ENCODE assay signal across 10 mouse cellular contexts in the genomic region with DNA sequence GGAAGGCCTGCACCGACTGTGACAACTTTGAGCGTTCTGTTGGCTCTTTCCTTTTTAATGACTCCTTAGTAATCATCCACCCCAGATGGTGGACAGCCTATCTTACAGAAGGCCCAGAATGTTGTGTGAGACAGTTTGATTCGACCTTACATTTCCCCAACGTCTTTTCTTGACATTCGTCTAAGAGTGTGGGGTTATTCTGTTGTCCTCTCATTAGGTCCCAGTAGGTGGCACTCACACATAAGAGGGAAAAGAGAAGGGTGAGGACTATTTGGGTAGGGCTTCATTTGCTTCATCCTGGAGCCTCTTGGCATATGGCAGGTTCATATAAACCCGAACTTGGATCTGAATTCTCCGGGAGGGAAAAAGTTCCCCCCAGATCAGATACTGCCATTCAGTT.
DNase-seq lines count a peak whose midpoint lies in the region; TF ChIP-seq lines count a peak whose summit lies in the region.
"Had no signal": no experiment of that assay in that cellular context is flagged by ENCODE, and none has a peak within 500 bp of the region (broad histone marks: within the 10 kb centered on the region; RNA-seq: fewer than 3 reads in every experiment).

No protein-coding gene starts in this region.

- in situ Hi-C loops in ES-E14 (cut with MboI; ENCODE audit: low sequenced_read_pairs in 2 of 2, unreplicated experiment in 2 of 2): no loop called here

- H3K4me3 ChIP-seq in ES-E14 (ENCODE audit: insufficient read depth in 1 of 2, low read depth in 1 of 2, low read length in 2 of 2, poor library complexity in 1 of 2, severe bottlenecking in 1 of 2): no peak overlapping the region
- H3K4me3 ChIP-seq: embryonic facial prominence, embryonic 15.5 days; liver, embryonic 15.5 days had no signal

- no peaks in the 10 kb centered on the region for H3K36me3 ChIP-seq in ES-E14 (ENCODE audit: control insufficient read depth, insufficient read depth, low read length, poor library complexity, severe bottlenecking)
- H3K36me3 ChIP-seq: embryonic facial prominence, embryonic 15.5 days; liver, embryonic 15.5 days had no signal

- no peaks in the 10 kb centered on the region for H3K9me3 ChIP-seq in ES-E14 (ENCODE audit: control insufficient read depth, insufficient read depth, low read depth, low read length)
- H3K9me3 ChIP-seq: embryonic facial prominence, embryonic 15.5 days; liver, embryonic 15.5 days had no signal

- no peak overlapping the region for H3K27ac ChIP-seq in ES-E14 (ENCODE audit: insufficient read depth, low read depth, low read length, poor library complexity, severe bottlenecking)
- H3K27ac ChIP-seq: embryonic facial prominence, embryonic 15.5 days; liver, embryonic 15.5 days had no signal

- peak; percentile 60 to 61 for DNase-seq in left cerebral cortex, adult 18-20 months (ENCODE audit: low spot score in 2 of 2)
- DNase-seq in left cerebral cortex, adult 11 months (ENCODE audit: low spot score): no peak
- DNase-seq in ES-E14 (ENCODE audit: low read depth, low spot score) (no peak), adipocyte (ENCODE audit: low spot score) (peak; percentile 59)
- peak; percentile 60 for DNase-seq in heart, postnatal 4 days
- DNase-seq in lung, postnatal 36 days: peak; percentile 30
- DNase-seq in spleen, adult 12 weeks (ENCODE audit: low spot score): no peak
- no peak for DNase-seq in gastrocnemius, postnatal 4 days (ENCODE audit: low spot score in 2 of 2)

- H3K4me1 ChIP-seq in ES-E14 (ENCODE audit: control insufficient read depth in 2 of 2, insufficient read depth in 2 of 2, low read length in 2 of 2, poor library complexity in 1 of 2): peaks cover 0 to 4% of the 10 kb centered on the region in 2 experiments; a peak in 1 of 4 replicates
- H3K4me1 ChIP-seq: liver, embryonic 15.5 days had no signal

- no peak overlapping the region for H3K9ac ChIP-seq in ES-E14 (ENCODE audit: insufficient read depth, low read depth, low read length, poor library complexity, severe bottlenecking)
- H3K9ac ChIP-seq: embryonic facial prominence, embryonic 15.5 days; liver, embryonic 15.5 days had no signal

TF ChIP-seq in ES-E14, 5 proteins besides CTCF, POLR2A, EP300 and RAD21:
- TF ChIP-seq MAFK (IDR thresholded peaks at IDR 0.05; ENCODE audit: insufficient read depth, low read depth, low read length) (no peak), ZNF384 (IDR thresholded peaks at IDR 0.05; ENCODE audit: low read depth, low read length) (no peak), ZC3H11A (IDR thresholded peaks at IDR 0.05; ENCODE audit: borderline replicate concordance, low read depth, low read length) (peak; percentile 63), HCFC1 (IDR thresholded peaks at IDR 0.05; ENCODE audit: borderline replicate concordance, insufficient read depth, low read length) (no peak)

Comparison
In these comparisons a context has a peak if more than half of its experiments do, and no peak if none do; other contexts are left out.
1. DNase-seq: peak in left cerebral cortex, adult 18-20 months (2 of 2), adipocyte (single experiment), heart, postnatal 4 days (single experiment) and lung, postnatal 36 days (single experiment); none in left cerebral cortex, adult 11 months (single experiment), ES-E14 (single experiment), spleen, adult 12 weeks (single experiment) and gastrocnemius, postnatal 4 days (0 of 2).